Mouse (Mus musculus) megakaryocyte-erythroid progenitor cell, adult 5-6 weeks (primary cell): ENCODE results near the gene Ntsr2. TPM values are rescaled to one million over a fixed set of nuclear protein-coding genes. Genes with fewer than 3 reads are reported as not detected.

ENCODE experiments used
- ATAC-seq: replicated peaks from 2 replicates; pipeline ENCODE4 v1.8.0; 2016; ENCODE audit warnings: mild to moderate bottlenecking, inconsistent platforms; ENCODE audit not compliant: severe bottlenecking, poor library complexity, low FRiP score, low TSS enrichment
- total RNA-seq, 2 experiments: library from RNA; stranded (forward) in 1 of 2; stranded (reverse) in 1 of 2; fragments of 200-1000, 215-1000 nt in 1 of 2; fragments of >200 nt in 1 of 2; fragmentation: Nextera tagmentation in 1 of 2; gene quantifications; 2 replicates each; pipeline ENCODE4 v1.2.3; 2014 to 2017

The Ntsr2 gene
- total RNA-seq (2014; fragmentation: Nextera tagmentation), result not detected in 2 replicates
- not detected in 2 replicates for total RNA-seq (2017)

DNA sequence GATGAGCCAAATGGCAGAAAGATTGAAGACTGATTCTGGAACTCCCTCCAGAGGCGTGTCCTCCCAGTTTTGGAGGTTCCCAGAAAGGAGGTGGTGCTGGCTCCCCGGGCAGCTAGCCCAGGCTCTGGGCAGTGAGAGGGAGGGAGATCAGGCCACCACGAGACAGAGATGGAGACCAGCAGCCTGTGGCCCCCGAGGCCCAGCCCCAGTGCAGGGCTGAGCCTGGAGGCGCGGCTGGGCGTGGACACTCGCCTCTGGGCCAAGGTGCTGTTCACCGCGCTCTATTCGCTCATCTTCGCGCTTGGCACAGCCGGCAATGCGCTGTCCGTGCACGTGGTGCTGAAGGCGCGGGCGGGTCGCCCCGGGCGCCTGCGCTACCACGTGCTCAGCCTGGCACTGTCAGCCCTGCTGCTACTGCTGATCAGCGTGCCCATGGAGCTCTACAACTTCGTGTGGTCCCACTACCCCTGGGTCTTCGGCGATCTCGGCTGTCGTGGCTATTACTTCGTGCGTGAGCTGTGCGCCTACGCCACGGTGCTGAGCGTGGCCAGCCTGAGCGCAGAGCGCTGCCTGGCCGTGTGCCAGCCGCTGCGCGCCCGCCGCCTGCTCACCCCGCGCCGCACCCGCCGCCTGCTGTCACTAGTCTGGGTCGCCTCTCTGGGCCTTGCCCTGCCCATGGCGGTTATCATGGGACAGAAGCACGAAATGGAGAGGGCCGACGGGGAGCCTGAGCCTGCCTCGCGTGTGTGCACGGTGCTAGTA, at the start of gene Ntsr2:
Gene Ntsr2 (plus strand): TSS at position 51 of the 762 bp plus-strand sequence.
- ATAC-seq, result peak; percentile 93

DNA sequence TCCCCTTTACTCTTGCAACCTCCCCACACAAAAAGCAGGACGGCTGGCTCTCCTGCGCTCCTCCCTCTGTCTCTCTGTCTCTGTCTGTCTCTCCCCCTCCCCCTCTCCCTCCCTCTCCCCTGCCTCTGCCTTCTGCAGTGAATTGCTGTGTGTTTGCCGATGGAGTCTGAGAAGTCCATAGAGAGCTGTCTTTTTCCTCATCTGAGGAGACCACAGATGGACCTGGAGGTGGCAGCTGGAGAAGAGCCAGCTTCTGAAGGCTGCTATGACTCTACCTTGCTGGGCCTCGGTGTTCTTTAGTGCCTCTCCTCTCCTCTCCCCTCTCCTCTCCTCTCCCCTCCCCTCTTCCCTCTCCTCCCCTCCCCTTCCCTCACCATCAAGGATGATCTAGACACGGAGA, 47.6 kb upstream of the Ntsr2 start:
- no peak for ATAC-seq

GRCm38 (mm10) chr12:16610936-16611335, 42.2 kb upstream of the Ntsr2 start, which contains the start of gene Lpin1:
Gene Lpin1 (minus strand): TSS chr12:16610966.
- ATAC-seq, result no peak

DNA sequence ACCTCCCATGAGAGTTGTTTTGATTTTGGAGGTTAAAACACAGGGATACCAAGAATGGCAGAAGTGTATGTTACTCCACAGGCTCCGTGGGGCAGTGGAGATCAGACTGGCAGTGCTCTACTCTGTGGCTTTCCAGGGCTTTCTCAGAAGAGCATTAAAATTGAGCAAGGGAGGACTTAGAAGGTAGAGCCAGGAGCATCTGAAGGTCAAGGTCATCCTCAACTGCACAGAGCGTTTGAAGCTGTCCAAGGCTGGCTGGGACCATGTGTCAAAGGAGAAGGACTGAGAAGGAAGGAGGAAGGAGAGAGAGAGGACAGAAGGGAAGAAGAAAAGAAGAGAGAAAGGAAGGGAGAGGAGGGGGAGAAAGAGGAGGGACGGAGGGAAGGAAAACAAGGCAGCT, 38.6 kb upstream of the Ntsr2 start:
- ATAC-seq, result no peak

- ATAC-seq, result no peak
Observed at GRCm38 (mm10) chr12:16615738-16616137, 37.4 kb upstream of the Ntsr2 start.

DNA sequence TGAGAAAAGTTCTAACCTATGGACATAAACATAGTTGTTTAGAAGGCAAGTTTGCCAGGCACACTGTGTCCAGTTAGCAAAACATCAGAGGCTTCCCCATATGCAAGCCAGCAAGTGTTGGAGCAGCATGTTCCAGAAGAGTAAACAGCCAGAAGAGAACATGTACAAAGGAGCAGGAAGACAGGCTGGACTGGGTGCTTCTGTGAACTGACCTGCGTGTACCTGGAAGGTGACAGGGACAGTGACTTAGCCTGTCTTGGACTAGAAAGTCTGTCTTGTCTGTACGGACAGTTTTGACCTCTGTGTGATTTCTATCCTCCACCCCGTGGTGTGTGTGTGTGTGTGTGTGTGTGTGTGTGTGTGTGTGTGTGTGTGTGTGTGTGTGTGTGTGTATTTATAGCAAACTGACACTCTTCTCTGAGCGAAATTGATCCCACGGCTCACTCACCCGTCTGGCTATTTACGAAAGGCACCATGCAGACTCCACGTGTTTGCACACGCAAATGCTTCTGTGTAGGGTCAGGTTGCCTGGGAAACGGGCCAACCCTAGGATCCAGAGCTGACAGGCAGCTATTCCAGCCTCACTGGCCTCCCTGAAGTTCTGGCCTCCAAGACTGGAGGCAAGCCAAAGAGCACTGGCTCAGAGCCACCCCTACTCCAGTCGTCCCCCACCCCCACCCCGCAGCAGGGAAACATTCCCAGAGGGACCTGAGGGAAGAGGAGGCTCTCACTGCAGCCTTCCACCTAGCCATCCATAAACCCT, 34.5 kb upstream of the Ntsr2 start:
- ATAC-seq, result no peak

GRCm38 (mm10) chr12:16619453-16619852, 33.7 kb upstream of the Ntsr2 start:
- ATAC-seq, result no peak

DNA sequence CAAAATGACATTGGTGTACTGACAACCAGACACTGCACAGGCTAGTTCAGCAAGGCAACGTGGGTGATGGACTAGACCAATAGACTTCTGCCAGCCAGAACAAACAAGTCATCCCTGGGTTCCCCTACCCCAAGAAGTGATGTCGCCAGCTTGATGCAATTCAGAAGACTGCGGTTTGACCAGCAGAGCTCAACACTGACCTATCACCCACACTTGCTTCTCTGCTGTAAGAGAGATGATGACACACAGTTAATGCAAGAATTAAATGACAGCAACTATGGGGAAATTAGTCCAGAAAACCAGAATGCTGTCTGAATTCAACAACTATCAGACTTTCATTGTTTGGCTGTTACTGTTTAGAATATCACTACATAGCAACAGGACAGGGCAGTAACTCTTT, 33.0 kb upstream of the Ntsr2 start:
- ATAC-seq, result no peak

DNA sequence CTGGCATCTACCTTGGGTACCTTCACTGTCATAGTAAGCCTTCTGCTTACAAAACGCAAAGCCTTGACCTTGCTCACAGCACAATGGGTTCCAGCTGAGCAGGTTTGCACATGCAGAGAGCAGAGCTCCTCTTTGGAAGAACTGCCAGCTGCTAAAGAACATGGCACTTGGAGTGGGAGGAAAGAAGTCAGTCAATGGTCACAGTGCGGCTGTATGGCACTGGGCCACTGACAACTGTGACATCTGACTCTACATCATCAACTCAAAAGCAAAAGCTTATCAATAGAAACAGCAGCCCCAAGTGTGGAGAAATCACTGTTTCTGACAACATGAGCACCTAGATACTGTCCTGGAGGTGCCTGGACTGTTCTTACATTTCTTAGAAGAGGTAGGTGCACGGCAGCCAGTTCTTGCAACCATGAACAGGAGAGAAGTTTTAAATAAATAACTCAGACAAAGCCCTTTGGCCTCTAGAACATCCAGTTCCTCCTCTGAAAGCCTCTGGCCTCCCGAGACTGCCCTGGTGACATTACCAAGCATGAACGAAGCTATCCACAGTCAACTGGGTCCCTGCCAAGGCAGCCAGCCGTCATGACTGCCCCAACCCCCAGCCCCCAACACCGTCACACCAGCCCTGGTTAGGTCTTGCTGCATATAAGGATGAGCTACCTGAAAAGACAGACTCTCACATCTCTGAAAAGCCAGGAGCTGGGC, 22.9 kb upstream of the Ntsr2 start:
- ATAC-seq, result no peak

DNA sequence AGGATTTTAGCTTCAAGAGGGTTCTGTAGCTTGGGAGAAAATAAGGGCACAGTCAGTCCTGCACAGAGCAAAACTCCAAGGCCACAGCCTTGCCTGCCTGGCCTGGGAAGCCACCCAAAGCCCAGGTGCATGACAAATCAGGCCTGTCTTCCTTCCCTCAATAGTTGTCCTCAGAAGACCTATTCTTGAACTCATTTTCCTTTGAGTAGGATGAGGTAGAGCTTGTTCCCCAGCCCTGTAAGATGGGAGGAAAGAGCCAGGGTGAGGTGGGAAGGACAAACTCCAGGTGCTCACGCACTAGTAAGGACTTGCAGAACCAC, 22.4 kb upstream of the Ntsr2 start:
- ATAC-seq, result no peak

- 0 out of 2 replicates have a peak, but pooled peaks have one; percentile 41 for ATAC-seq
Observed at GRCm38 (mm10) chr12:16631423-16631822, 21.8 kb upstream of the Ntsr2 start.

GRCm38 (mm10) chr12:16633235-16633634, 19.9 kb upstream of the Ntsr2 start:
- ATAC-seq, result no peak

DNA sequence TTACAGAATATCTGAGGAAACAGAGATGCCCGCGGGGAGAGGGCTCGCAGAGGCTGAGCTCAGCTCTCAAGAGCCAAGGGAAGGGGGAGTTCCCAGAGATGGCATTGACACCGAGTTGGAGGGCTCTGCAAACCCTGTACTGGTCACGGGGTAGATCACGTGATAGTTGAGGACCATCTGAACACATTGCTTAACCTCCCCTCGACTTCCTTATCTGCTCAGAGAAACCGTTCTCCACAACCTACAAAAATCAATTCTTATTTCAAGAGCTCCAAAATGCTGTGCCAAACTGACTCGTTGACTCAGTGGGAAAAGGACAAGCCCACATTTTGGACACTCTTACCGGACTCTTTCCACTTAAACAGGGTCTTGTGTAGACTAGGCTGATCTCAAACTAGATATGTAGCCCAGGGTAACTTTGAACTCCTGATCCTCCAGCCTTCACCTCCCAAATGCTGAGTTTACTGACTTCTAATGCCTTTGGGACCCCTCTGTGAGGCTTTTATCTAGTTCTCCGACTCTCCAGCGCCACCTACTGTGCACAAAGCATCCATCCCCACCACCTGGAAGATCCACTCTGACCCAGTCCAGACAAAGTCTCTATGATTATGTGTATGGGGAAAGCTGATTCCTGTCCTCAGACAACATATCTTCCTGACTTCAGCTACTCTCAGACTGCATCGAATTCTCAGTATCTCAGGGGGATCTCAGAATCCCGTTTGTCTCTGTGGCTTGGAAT, 18.9 kb upstream of the Ntsr2 start:
- no peak for ATAC-seq

DNA sequence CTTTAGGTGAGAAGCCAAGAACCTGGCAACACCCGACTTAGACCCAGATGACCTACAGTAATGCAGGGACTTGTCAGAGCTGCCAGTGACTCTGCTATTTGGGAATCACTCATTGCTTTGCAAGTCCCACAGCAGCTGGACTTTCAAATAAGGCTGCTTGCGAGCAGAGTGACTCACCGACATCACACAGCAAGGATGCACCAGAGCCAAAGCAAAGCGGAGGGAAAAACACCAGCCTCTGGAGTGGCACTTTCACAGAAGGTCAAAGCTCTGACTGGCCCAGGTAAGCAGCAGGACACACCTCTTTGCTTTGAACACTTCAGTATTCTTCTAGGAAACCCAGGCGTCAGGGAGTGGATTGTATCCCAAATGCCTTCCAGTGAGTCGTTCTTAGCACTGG, 17.4 kb upstream of the Ntsr2 start:
- no peak for ATAC-seq

- 0 out of 2 replicates have a peak, but pooled peaks have one; percentile 58 for ATAC-seq
Observed at GRCm38 (mm10) chr12:16639078-16639771, 14.0 kb upstream of the Ntsr2 start.

GRCm38 (mm10) chr12:16640075-16640474, 13.1 kb upstream of the Ntsr2 start:
- ATAC-seq, result no peak

- no peak for ATAC-seq
Observed at GRCm38 (mm10) chr12:16642000-16642399, 11.2 kb upstream of the Ntsr2 start.

- ATAC-seq, result no peak
Observed at GRCm38 (mm10) chr12:16643508-16644345, 9.5 kb upstream of the Ntsr2 start.
